Mouse (Mus musculus): ENCODE measurements around the gene Samd13.

Samd13 gene

GRCm38 (mm10) chr3:146684811-146685675 lies at the start of gene Samd13:
Gene Samd13, minus strand, starts transcription at chr3:146685592.
- peak; percentile 34 for DNase-seq (ENCODE audit: low read depth)

DNA sequence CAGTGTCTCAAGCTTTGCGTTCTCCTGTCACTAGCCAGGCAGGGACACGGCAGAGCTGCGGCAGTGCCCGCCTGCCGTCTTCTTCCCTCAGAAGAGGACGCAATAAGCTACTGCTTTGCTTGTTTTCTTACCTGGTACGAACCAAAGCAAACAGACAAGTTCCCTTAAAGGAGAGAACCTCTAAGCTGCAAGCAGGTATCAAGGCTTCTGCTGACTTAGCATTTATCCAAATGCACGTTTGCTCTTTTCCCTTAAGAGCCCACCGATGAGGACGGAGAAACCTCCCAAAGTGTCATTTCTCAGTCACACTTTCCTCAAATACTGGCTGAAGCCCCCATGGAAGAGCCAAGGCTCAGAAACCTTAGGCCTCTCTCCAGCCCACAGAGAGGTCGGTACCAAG lies 46.1 kb upstream of the Samd13 start:
- no peak for DNase-seq (ENCODE audit: low read depth)

DNA sequence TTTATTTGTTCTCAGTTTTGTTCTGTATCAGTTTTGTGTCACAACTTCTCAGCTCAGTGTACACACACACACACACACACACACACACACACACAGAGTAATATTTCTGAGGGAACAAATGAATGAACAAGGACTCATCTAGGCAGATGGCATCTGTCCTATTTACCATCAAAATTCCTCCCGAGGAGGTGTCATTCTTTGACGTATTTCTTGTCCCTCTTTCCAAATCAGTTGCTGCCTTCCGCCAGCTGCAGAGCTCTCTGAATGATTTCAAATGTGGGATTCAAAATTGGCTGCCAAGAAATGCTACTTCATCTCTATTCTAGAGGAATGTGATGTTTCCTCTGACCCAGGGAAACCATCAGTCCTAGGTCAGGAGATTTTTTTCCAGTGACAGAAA lies 37.6 kb upstream of the Samd13 start:
- DNase-seq (ENCODE audit: low read depth), result no peak

DNA sequence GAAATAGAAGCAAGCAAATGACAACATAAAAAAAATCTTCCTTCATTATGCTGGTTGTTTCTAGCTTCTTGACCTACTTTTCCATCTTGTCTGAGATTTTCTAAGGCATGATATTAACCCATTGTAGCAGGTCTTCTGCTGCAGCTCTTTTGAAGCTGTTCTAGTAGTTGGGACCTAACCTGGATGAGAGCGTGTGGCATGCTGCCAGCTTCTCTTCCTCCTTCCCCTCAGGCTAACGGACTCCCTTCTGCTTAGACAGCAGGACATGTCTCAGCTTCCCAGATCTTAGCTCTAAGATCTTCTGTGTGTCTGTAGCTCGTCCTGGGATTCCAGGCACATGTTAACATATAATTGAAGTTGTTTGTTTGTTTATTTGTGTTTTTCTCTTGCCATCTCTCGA lies 34.3 kb upstream of the Samd13 start:
- no peak for DNase-seq (ENCODE audit: low read depth)

DNA sequence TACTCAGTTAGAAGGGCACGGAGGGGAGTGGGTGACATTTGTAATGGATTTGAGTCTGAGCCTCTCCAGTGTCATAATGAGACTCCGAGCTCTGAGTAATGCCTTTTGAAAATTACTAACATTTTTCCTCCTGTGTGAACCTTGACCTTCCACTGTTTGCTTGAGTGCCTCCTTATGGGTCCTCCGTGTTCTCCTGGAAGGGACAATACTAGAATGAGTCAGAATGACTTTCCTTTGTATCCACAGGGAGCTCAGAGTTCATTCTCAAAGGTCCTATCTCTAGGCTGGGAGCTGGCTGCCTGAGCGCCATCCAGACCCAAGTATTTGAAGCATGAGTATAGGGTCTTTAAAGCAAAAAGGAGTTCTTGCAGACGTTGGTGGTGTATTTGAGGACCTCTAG lies 32.9 kb upstream of the Samd13 start:
- DNase-seq (ENCODE audit: low read depth), result no peak

DNA sequence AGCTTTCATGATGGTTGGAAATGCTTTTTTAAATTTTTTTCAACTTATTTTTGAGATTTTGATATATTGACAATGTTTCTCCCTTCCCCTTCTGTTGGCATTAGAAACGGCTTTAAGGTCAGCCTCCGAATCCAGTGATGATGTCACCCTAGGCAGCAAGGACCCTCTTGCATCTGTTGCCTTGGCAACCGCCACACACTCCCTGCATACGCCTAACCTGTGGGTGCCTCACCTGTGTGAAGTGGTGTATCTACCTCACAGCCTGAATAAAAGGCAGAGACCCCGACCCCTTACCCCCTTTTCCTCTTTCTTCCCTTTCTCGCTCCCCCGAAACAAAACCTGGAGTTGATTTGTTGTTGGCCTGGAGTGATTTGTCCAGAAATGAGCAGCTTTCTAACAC lies 26.9 kb upstream of the Samd13 start:
- DNase-seq (ENCODE audit: low read depth), result no peak

GRCm38 (mm10) chr3:146711559-146711958 lies 26.2 kb upstream of the Samd13 start:
- no peak for DNase-seq (ENCODE audit: low read depth)

DNA sequence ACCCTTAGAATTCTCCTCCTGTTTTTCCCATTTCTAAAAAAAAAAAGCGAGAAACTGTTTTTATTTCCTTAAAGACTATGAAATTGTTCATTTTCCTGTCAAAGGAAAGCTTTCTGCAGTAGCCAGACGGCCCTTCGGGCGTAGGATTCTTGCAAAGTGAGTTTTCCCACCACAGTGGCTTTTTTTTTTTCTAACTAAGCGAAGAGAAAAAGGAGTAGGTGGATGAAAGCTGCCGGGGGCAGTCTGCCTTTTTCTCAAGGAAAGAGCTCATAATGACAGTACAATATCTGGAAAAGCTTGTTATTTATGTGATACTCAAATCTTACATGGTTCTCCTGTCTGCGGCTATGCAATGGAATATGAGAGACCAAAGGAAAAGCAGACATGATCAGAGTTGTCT lies 25.7 kb upstream of the Samd13 start:
- no peak for DNase-seq (ENCODE audit: low read depth)

- no peak for DNase-seq (ENCODE audit: low read depth)
These were observed 23.7 kb upstream of the Samd13 start for GRCm38 (mm10) chr3:146709086-146709485.

GRCm38 (mm10) chr3:146708381-146708780 lies 23.0 kb upstream of the Samd13 start:
- DNase-seq (ENCODE audit: low read depth), result no peak

GRCm38 (mm10) chr3:146704099-146704498 lies 18.7 kb upstream of the Samd13 start:
- DNase-seq (ENCODE audit: low read depth), result no peak

DNA sequence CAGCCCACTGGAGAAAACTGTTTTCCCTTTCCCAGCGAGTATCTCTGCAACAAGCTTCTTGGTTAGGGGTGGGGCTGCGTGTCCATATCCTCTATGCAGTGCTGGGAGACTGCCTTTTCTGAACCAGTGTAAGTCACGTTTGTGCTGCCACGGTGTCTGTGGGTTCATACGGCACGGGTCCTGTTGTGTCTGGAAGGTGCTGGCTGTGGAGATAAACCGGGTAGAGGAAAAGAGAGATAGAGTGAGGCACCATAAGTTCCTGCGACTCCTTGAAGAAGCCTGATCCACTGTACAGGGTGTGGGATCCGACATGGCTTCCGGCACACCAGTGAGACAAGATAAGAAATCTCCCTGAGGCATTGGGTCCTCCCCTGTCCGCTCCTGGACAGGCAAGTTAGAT lies 14.7 kb upstream of the Samd13 start:
- no peak for DNase-seq (ENCODE audit: low read depth)

- no peak for DNase-seq (ENCODE audit: low read depth)
These were observed 13.6 kb upstream of the Samd13 start for GRCm38 (mm10) chr3:146698982-146699381.

DNA sequence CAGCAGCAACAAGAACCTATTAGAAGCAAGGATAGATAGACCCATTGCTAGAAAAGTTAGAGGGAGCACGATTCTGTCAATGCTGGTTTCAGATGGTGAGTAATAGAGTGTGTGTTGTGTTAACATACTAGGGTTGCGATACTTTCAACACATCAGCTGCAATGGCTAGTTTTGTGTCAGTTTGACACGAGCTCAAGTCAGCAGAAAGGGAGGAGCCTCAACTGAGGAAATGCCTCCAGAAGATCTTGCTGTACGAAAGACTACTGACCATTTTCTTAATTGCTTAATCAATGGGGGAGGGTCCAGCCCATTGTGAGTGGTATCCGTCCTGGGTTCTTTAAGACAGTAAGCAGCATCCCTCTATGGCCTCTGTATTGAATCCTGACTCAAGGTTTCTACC lies 7.2 kb upstream of the Samd13 start:
- DNase-seq (ENCODE audit: low read depth), result no peak

DNA sequence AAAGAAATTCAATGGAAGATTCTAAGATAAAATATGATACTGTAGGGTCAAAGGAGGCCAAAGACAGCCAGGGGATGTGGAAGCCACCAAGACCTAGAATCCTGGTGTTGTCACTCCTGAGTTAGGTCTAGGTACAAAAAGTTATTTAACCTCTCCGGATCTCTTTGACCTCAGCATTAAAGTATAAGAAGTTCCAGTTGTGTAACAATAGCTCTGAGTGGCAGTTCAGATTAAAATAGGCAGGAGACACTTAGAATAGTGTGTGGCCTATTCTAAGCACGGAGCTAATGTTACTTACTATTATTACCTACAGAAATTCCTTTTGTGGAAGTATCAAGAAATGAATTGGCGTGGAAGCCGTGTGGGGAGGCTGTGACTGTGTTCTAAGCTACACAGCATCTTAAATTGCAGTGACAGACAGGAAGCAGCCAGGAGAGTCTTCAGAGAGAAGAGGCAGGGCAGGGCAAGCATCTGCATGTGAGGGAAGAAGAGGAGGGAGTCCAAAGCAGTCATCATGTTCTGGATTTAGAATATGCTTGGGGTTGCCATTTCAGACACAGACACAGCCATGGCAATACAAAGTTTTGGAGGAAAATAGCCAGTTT lies 1.8 kb upstream of the Samd13 start:
- DNase-seq (ENCODE audit: low read depth), result peak; percentile 19

GRCm38 (mm10) chr3:146686428-146686827 lies 1.0 kb upstream of the Samd13 start:
- DNase-seq (ENCODE audit: low read depth), result peak; percentile 60

- peak; percentile 28 for DNase-seq (ENCODE audit: low read depth)
These were observed 2.3 kb downstream of the Samd13 start for GRCm38 (mm10) chr3:146683095-146683494.

GRCm38 (mm10) chr3:146682140-146682651 lies 3.2 kb downstream of the Samd13 start:
- peak; percentile 78 for DNase-seq (ENCODE audit: low read depth)

DNA sequence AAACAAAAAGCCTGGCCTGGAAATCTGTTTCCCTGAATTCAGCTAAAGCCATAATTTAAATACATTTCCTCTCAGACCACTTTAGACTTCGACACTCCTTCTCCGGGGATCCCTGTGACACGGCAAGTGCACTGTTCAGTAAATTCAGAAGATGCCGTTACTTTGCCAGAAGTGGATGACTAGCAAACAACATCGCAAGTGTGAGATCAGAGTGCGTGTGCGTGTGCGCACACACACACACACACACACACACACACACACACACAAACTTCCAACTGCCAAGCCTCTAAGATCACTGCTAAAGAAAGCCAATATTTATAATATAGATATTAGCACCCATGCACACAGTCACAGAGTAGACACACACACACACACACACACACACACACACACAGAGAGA lies 3.7 kb downstream of the Samd13 start:
- DNase-seq (ENCODE audit: low read depth), result no peak

DNA sequence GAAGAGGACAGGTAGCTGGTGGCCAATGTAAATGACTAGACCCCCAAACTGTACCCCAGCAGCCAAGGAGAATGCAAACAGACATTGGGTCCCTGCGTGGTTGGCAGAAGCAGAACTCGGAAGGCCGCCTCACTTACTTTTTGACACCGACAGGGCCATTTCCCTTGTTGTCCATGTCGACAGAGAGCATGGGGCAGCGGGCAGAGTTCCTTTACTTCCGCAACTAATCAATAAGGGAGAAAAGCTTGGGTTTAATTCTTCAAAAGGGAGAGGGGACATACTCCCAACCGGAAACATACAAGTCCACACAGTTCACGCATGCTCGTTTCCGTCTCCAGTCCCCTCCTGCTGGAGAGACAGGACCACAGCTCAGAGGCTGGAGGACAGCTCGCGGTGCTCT lies 4.8 kb downstream of the Samd13 start:
- no peak for DNase-seq (ENCODE audit: low read depth)

- no peak for DNase-seq (ENCODE audit: low read depth)
These were observed 5.7 kb downstream of the Samd13 start for GRCm38 (mm10) chr3:146679646-146680045.

DNA sequence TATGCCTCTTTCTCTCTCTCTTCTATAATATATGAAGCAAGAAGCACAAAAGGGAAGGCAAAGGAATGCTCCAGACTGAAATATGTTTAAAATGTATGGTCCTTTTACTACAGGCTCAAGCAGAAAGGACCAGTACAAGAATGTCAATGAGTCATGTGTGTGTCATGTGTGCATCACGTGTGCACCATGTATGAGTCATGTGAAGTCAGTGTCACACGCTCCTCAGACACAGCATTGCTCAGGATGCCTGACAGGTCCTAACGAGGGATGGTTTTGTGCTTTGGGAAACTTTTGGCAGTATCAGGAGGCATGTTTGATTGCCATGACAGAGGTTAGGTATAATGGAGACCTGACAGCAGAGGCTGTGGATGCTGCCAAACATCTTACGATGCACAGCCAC lies 9.2 kb downstream of the Samd13 start:
- no peak for DNase-seq (ENCODE audit: low read depth)

DNA sequence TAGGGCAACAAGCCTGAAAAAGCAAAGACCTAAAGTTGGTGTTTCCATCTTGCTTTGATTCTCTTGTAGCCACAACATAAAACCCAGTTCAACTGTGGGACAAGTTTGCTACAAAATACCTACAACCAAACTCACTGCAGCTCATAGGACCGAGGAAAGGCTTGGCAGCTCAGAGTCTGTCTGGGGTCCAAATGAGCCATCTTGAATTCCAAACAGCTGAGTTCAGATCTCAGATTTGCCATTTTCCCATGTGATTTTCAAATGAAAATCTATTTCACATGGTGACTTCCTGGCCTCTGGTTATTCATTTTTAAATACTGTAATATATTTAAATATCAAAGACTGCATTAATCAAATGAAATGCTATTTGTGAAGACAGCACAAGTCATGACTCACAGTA lies 10.3 kb downstream of the Samd13 start:
- no peak for DNase-seq (ENCODE audit: low read depth)

GRCm38 (mm10) chr3:146671121-146671520 lies 14.3 kb downstream of the Samd13 start:
- no peak for DNase-seq (ENCODE audit: low read depth)

Data from naive thymus-derived CD4-positive, alpha-beta T cell, adult 2 months (primary cell).